Mouse (Mus musculus) stomach, postnatal 0 days (tissue): ENCODE data around the gene Crhr2.

ENCODE experiments used
- CTCF ChIP-seq: IDR thresholded peaks from 2 replicates; pipeline ENCODE4 v1.5.1; 2016; ENCODE audit warnings: antibody characterized with exemption, low read depth, mild to moderate bottlenecking, moderate library complexity
- EP300 ChIP-seq: optimal IDR thresholded peaks from 2 replicates; pipeline ENCODE3; 2016; ENCODE audit warnings: antibody characterized with exemption

- TF ChIP-seq CTCF (no peak), EP300 (no peak)
These were observed 68.4 kb downstream of the Crhr2 start for GRCm38 (mm10) chr6:55064477-55064827.
